Mouse (Mus musculus) kidney, postnatal 0 days (tissue): Measurements from ENCODE around the gene Egfr. TPM values are rescaled to one million over a fixed set of nuclear protein-coding genes. Genes with fewer than 3 reads are reported as not detected.
A peak's percentile ranks its signal among the peaks of the same experiment; 100 is the strongest.

Experiments used
- ATAC-seq: fragments of 200-750 bp; cut with Nextera tagmentation; replicated peaks from 2 replicates; pipeline ENCODE4 v1.8.0; 2017; ENCODE audit warnings: low read depth, moderate number of reproducible peaks, moderate TSS enrichment, moderate library complexity; ENCODE audit not compliant: low FRiP score
- DNase-seq: peaks from one replicate; pipeline ENCODE4 v3.0.0-alpha.2; 2016; ENCODE audit warnings: low spot score
- H3K27ac ChIP-seq: fragments of 300-500 bp; sonication (generic); 2 replicates; pipeline ENCODE4 v1.5.1; 2014; ENCODE audit warnings: mild to moderate bottlenecking
- H3K27me3 ChIP-seq: fragments of 300-500 bp; sonication (generic); 2 replicates; pipeline ENCODE4 v1.6.1; 2014; ENCODE audit warnings: low read length, mixed read lengths; ENCODE audit not compliant: insufficient read depth
- H3K36me3 ChIP-seq: fragments of 300-500 bp; sonication (generic); 2 replicates; pipeline ENCODE4 v1.6.1; 2014; ENCODE audit warnings: low read length, mixed read lengths; ENCODE audit not compliant: insufficient read depth
- H3K4me1 ChIP-seq: fragments of 300-500 bp; sonication (generic); replicated peaks from 2 replicates; pipeline ENCODE4 v1.6.1; 2014; ENCODE audit warnings: antibody characterized with exemption, low read length, mixed read lengths; ENCODE audit not compliant: insufficient read depth
- H3K4me2 ChIP-seq: fragments of 300-500 bp; sonication (generic); 2 replicates; pipeline ENCODE4 v1.6.1; 2014; ENCODE audit warnings: mild to moderate bottlenecking, low read length, moderate library complexity, mixed read lengths
- H3K4me3 ChIP-seq: fragments of 300-500 bp; sonication (generic); replicated peaks from 2 replicates; pipeline ENCODE4 v1.5.1; 2014; ENCODE audit warnings: low read depth, low read length
- H3K9ac ChIP-seq: fragments of 300-500 bp; sonication (generic); 2 replicates; pipeline ENCODE4 v1.6.1; 2014; ENCODE audit warnings: low read depth, low read length
- H3K9me3 ChIP-seq: fragments of 300-500 bp; sonication (generic); replicated peaks from 2 replicates; pipeline ENCODE4 v1.6.1; 2016; ENCODE audit warnings: low read length, inconsistent platforms, mixed read lengths
- CTCF ChIP-seq: IDR thresholded peaks from 2 replicates; pipeline ENCODE4 v1.5.1; 2016; ENCODE audit warnings: antibody characterized with exemption, low read depth, mild to moderate bottlenecking, moderate library complexity
- WGBS: fragments of 180-500 bp; shearing (Covaris S2); extraction: QIAGEN DNeasy Blood & Tissue Kit; methylation state at CpG from one replicate; pipeline ENCODE4 v1.1.7; 2014; 5-methylcytosine and 5-hydroxymethylcytosine counted together
- polyA plus RNA-seq: library from polyadenylated mRNA; unstranded; fragments of >200 nt; fragmentation: Nextera tagmentation; extraction: Ambion mirVana; gene quantifications from 2 replicates; pipeline ENCODE4 v1.2.1, GENCODE M21; 2015

The Egfr gene
- polyA plus RNA-seq, 1 experiment from 2014 or later: 4.6 TPM

GRCm38 (mm10) chr11:16906530-16906929, 154.5 kb downstream of the Egfr start:
- no peaks in the 10 kb centered on the region for H3K27me3 ChIP-seq
- 0 out of 2 replicates have a peak, but pooled peaks cover 3% of the 10 kb centered on the region for H3K4me1 ChIP-seq
- WGBS: 95% methylated on average over 2 of the region's 2 CpGs
- H3K4me2 ChIP-seq: no peak overlapping the region
- H3K36me3 ChIP-seq: no peaks in the 10 kb centered on the region
- DNase-seq (no peak), ATAC-seq (no peak)
- no peak overlapping the region for H3K4me3 ChIP-seq
- H3K9ac ChIP-seq: no peak overlapping the region
- no peak for TF ChIP-seq CTCF
- no peaks in the 10 kb centered on the region for H3K9me3 ChIP-seq
- H3K27ac ChIP-seq: no peak overlapping the region

- H3K27ac ChIP-seq: peak overlapping the region; percentile 42; the same call in 1 of the 2 replicates
- no peak for ATAC-seq
- no peaks in the 10 kb centered on the region for H3K27me3 ChIP-seq
- H3K4me3 ChIP-seq: no peak overlapping the region
- 0 out of 2 replicates have a peak, but pooled peaks cover 3% of the 10 kb centered on the region for H3K36me3 ChIP-seq
- no peak for TF ChIP-seq CTCF
- 85% methylated on average over 1 of the region's 1 CpGs for WGBS
- no peak overlapping the region for H3K9ac ChIP-seq
- H3K9me3 ChIP-seq: no peaks in the 10 kb centered on the region
- 0 out of 2 replicates have a peak, but pooled peaks cover 3% of the 10 kb centered on the region for H3K4me1 ChIP-seq
- H3K4me2 ChIP-seq: no peak overlapping the region
- peak; percentile 24 for DNase-seq
Observed at GRCm38 (mm10) chr11:16907517-16908129, 155.6 kb downstream of the Egfr start.

- Histone ChIP-seq H3K4me1 (no peaks in the 10 kb centered on the region), H3K27ac (no peak overlapping the region), H3K4me2 (no peak overlapping the region), H3K27me3 (no peaks in the 10 kb centered on the region), H3K36me3 (0 out of 2 replicates have a peak, but pooled peaks cover 3% of the 10 kb centered on the region), H3K9me3 (no peaks in the 10 kb centered on the region), H3K4me3 (no peak overlapping the region), H3K9ac (no peak overlapping the region)
- no peak for TF ChIP-seq CTCF
- DNase-seq: no peak
- no peak for ATAC-seq
- 79% methylated on average over 3 of the region's 3 CpGs for WGBS
Observed at GRCm38 (mm10) chr11:16914756-16915155, 162.8 kb downstream of the Egfr start.

- no peak overlapping the region for H3K4me2 ChIP-seq
- no peak overlapping the region for H3K27ac ChIP-seq
- no peak for ATAC-seq
- 0 out of 2 replicates have a peak, but pooled peaks cover 3% of the 10 kb centered on the region for H3K36me3 ChIP-seq
- no peaks in the 10 kb centered on the region for H3K4me1 ChIP-seq
- H3K4me3 ChIP-seq: no peak overlapping the region
- no peaks in the 10 kb centered on the region for H3K27me3 ChIP-seq
- H3K9me3 ChIP-seq: no peaks in the 10 kb centered on the region
- DNase-seq: no peak
- H3K9ac ChIP-seq: no peak overlapping the region
- no peak for TF ChIP-seq CTCF
- WGBS: 80% methylated on average over 5 of the region's 5 CpGs
Observed at GRCm38 (mm10) chr11:16915850-16916249, 163.8 kb downstream of the Egfr start.

GRCm38 (mm10) chr11:16917512-16917911, 165.5 kb downstream of the Egfr start:
- no peak overlapping the region for H3K27ac ChIP-seq
- no peaks in the 10 kb centered on the region for H3K9me3 ChIP-seq
- no peak overlapping the region for H3K4me3 ChIP-seq
- DNase-seq (no peak), ATAC-seq (no peak)
- no peak overlapping the region for H3K9ac ChIP-seq
- H3K4me1 ChIP-seq: no peaks in the 10 kb centered on the region
- no peaks in the 10 kb centered on the region for H3K36me3 ChIP-seq
- no peak for TF ChIP-seq CTCF
- WGBS: 96% methylated on average over 2 of the region's 2 CpGs
- no peak overlapping the region for H3K4me2 ChIP-seq
- no peaks in the 10 kb centered on the region for H3K27me3 ChIP-seq

DNA sequence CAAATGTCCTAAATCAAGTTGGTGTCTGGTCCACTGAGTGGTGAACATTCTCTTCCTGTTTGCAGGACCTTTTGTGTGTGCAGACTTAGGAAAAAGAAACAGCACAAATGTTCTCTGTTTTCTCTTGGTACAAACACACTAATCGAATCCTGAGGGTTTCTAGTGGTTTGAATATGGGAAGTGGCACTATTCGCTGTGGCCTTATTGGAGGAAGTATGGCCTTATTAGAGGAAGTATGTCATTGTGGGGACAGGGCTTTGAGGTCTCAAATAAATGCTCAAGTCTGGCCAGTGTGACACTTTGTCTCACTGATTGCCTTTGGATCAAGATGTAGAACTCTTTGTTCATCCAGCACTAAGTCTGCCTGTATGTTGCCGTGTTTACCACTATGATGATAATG, 180.2 kb downstream of the Egfr start:
- no peak for DNase-seq
- 92% methylated on average over 3 of the region's 3 CpGs for WGBS

More for the DNA sequence above, 180.2 kb downstream of the Egfr start:
- no peak for TF ChIP-seq CTCF
- no peaks in the 10 kb centered on the region for H3K27me3 ChIP-seq
- no peak for ATAC-seq
- no peak overlapping the region for H3K4me3 ChIP-seq
- H3K9me3 ChIP-seq: no peaks in the 10 kb centered on the region
- H3K9ac ChIP-seq: no peak overlapping the region
- no peak overlapping the region for H3K4me2 ChIP-seq
- H3K27ac ChIP-seq: no peak overlapping the region
- H3K36me3 ChIP-seq: no peaks in the 10 kb centered on the region
- H3K4me1 ChIP-seq: no peaks in the 10 kb centered on the region
